Mouse (Mus musculus): ENCODE results near the gene Prss56. TPM values are rescaled to one million over a fixed set of nuclear protein-coding genes. Genes with fewer than 3 reads are reported as not detected.

Prss56 gene
- polyA plus RNA-seq, 1 experiment = 0.27 TPM

DNA sequence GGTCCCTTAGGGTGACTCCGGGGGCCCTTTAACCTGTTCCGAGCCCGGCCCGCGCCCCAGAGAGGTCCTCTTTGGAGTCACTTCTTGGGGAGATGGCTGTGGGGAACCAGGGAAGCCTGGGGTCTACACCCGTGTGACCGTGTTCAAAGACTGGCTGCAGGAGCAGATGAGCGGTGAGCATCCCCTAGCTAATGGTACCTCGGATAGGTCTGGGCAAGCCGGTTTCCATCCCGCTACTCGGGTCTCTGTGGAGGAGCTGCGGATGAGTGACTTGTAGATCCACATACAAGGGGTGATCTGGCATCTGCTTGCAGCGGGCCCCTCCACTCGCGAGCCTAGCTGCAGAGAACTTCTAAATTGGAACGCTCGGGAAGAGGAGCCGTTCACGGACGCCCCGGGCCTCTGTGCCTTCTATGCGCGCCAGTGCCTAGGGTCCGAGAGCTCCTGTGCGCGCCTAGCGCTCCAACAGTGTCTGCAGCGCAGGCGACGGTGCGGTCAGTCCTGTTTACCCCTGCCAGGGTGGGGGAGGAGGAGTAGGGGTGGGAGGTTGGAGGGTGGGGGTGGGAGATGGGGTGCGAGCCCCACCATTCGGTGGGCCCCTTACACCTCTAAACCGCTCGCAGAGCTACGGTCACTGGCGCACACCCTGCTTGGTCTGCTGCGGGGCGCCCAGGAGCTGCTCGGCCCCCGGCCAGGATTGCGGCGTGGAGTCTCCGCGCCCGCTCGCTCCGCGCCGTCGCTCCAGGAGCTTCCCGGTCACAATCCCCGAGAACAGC, 3.3 kb downstream of the Prss56 start:
- TF ChIP-seq EP300 (IDR thresholded peaks at IDR 0.05; ENCODE audit: insufficient read depth, low read depth, low read length) (no peak), POLR2A (IDR thresholded peaks at IDR 0.05; ENCODE audit: insufficient read depth, low read length) (no peak), CTCF (IDR thresholded peaks at IDR 0.05; ENCODE audit: low read depth, low read length) (no peak)

DNA sequence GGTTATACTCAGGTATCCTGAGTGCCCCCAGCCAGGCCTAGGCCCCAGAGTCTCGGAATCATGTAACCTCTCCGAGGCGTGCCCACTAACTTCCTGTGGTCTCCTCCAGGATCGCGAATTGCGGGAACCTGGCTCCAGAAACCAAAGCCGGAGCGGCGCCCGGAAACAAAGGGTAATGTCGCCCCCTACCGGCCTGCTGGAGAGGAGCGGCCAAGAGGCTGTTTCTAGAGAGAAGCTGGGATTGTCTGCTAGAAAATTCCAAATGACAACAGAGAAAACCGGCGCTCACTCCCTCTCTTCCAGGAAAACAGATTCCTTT, 3.9 kb downstream of the Prss56 start:
- Histone ChIP-seq H3K36me3 (ENCODE audit: control insufficient read depth, insufficient read depth, low read length, poor library complexity, severe bottlenecking) (no peaks in the 10 kb centered on the region), H3K9me3 (replicated peaks; ENCODE audit: control insufficient read depth, insufficient read depth, low read length, poor library complexity, severe bottlenecking) (no peaks in the 10 kb centered on the region), H3K9ac (ENCODE audit: low read depth, poor library complexity, severe bottlenecking) (peak overlapping the region; percentile 77), H3K4me1 (ENCODE audit: control insufficient read depth, insufficient read depth, low read length) (peaks cover 4% of the 10 kb centered on the region), H3K27me3 (ENCODE audit: control insufficient read depth, insufficient read depth, low read length, poor library complexity, severe bottlenecking) (no peaks in the 10 kb centered on the region), H3K4me3 (ENCODE audit: low read depth, low read length) (peak overlapping the region; percentile 89), H3K27ac (ENCODE audit: insufficient read depth, low read length) (no peak overlapping the region)
- TF ChIP-seq CTCF (IDR thresholded peaks at IDR 0.05; ENCODE audit: low read depth, low read length) = peak; percentile 74
- no peak for TF ChIP-seq POLR2A (IDR thresholded peaks at IDR 0.05; ENCODE audit: insufficient read depth, low read length)
- no peak for TF ChIP-seq EP300 (IDR thresholded peaks at IDR 0.05; ENCODE audit: insufficient read depth, low read depth, low read length)

More for the DNA sequence above, 3.3 kb downstream of the Prss56 start:
- Histone ChIP-seq H3K4me3 (ENCODE audit: low read depth, low read length) (peak overlapping the region; percentile 89), H3K27ac (ENCODE audit: insufficient read depth, low read length) (no peak overlapping the region), H3K27me3 (ENCODE audit: control insufficient read depth, insufficient read depth, low read length, poor library complexity, severe bottlenecking) (no peaks in the 10 kb centered on the region), H3K9me3 (replicated peaks; ENCODE audit: control insufficient read depth, insufficient read depth, low read length, poor library complexity, severe bottlenecking) (no peaks in the 10 kb centered on the region), H3K9ac (ENCODE audit: low read depth, poor library complexity, severe bottlenecking) (peak overlapping the region; percentile 77), H3K4me1 (ENCODE audit: control insufficient read depth, insufficient read depth, low read length) (peaks cover 4% of the 10 kb centered on the region), H3K36me3 (ENCODE audit: control insufficient read depth, insufficient read depth, low read length, poor library complexity, severe bottlenecking) (no peaks in the 10 kb centered on the region)

DNA sequence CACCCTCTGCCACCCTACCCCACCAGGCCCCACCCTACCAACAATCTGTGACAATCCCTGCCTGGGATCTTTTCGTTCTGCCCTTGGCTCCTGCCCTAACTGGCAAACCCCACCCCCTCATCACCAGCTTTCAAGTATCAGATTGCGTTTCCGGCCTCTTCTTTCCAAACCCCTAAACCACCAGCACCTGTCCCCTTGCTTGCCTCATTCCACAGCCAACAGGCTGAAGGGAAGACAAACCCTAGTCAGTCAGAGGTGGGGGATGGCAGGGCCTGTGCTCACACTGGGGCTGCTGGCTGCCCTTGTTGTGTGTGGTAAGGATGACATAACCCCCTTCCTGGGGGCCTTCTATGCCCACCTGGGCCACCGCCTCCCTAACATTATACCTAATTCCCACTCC, 7.3 kb downstream of the Prss56 start, which contains the start of gene Chrnd:
Chrnd (plus strand) TSS at position 179 of the 400 bp plus-strand sequence.
- H3K4me1 ChIP-seq (ENCODE audit: control insufficient read depth, insufficient read depth, low read length) = peaks cover 1% of the 10 kb centered on the region
- H3K27ac ChIP-seq (ENCODE audit: insufficient read depth, low read length) = no peak within 1 kb of the TSS
- TF ChIP-seq EP300 (IDR thresholded peaks at IDR 0.05; ENCODE audit: insufficient read depth, low read depth, low read length) (no peak), POLR2A (IDR thresholded peaks at IDR 0.05; ENCODE audit: insufficient read depth, low read length) (no peak), CTCF (IDR thresholded peaks at IDR 0.05; ENCODE audit: low read depth, low read length) (no peak)
- no peaks in the 10 kb centered on the region for H3K36me3 ChIP-seq (ENCODE audit: control insufficient read depth, insufficient read depth, low read length, poor library complexity, severe bottlenecking)
- H3K9me3 ChIP-seq (replicated peaks; ENCODE audit: control insufficient read depth, insufficient read depth, low read length, poor library complexity, severe bottlenecking) = no peaks in the 10 kb centered on the region
- H3K4me3 ChIP-seq (ENCODE audit: low read depth, low read length) = peak within 1 kb of the TSS; percentile 12; the same call in 1 of the 2 replicates
- no peaks in the 10 kb centered on the region for H3K27me3 ChIP-seq (ENCODE audit: control insufficient read depth, insufficient read depth, low read length, poor library complexity, severe bottlenecking)
- H3K9ac ChIP-seq (ENCODE audit: low read depth, poor library complexity, severe bottlenecking) = no peak within 1 kb of the TSS

DNA sequence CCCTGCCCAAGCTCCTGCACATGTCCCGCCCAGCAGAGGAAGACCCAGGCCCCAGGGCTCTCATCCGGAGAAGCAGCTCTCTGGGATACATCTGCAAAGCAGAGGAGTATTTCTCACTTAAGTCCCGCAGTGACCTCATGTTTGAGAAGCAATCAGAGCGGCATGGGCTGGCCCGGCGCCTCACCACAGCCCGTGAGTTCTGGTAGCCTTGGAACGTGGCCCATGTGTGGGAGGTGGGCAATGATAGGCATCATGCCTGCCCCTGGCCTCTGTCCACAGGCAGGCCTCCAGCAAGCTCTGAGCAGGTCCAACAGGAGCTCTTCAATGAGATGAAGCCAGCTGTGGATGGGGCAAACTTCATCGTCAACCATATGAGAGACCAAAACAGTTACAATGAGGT, 14.2 kb downstream of the Prss56 start:
- no peak for TF ChIP-seq EP300 (IDR thresholded peaks at IDR 0.05; ENCODE audit: insufficient read depth, low read depth, low read length)
- TF ChIP-seq POLR2A (IDR thresholded peaks at IDR 0.05; ENCODE audit: insufficient read depth, low read length) = no peak
- no peak for TF ChIP-seq CTCF (IDR thresholded peaks at IDR 0.05; ENCODE audit: low read depth, low read length)
- H3K4me3 ChIP-seq (ENCODE audit: low read depth, low read length) = no peak overlapping the region

DNA sequence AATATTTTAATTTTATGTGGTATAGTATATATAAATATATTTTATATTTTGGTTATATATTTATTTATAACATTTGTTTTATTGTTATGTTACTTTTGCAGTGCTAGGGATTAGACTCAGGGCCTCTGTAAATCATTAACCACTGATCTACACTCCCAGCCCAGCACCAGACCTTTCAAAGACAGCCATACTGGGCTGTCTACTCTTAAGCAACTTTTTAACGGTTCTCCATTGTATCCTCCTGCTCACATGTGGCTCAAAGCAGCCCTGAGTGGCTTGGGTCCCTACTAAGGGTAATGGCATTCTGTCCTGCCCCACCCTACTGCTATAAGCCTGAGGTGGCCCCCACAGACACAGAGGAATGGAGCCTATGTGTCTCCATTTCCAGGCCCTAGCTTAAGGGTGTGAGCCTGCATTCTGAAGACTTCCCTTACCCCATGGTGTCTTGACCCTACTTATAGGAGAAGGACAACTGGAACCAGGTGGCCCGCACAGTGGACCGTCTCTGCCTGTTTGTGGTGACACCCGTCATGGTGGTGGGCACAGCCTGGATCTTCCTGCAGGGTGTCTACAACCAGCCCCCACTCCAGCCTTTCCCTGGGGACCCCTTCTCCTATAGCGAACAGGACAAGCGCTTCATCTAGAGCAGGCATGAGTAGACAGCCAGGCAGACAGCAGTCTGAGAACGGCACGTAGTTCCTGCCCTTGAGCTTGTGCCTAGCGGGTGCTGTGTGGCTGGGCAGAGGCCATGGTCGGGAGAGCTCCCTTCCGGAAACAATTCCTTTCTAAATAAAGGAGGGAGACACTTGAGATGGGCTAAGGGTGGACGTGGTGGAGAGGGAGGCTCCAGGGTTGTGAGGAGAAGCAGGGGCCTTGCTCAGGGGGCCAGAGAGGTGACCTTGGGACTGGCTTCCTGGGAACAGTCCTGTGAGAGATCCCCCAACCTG, 15.3 kb downstream of the Prss56 start:
- H3K9me3 ChIP-seq (replicated peaks; ENCODE audit: control insufficient read depth, insufficient read depth, low read length, poor library complexity, severe bottlenecking) = no peaks in the 10 kb centered on the region
- H3K9ac ChIP-seq (ENCODE audit: low read depth, poor library complexity, severe bottlenecking) = no peak overlapping the region
- H3K27me3 ChIP-seq (ENCODE audit: control insufficient read depth, insufficient read depth, low read length, poor library complexity, severe bottlenecking) = no peaks in the 10 kb centered on the region
- no peak overlapping the region for H3K27ac ChIP-seq (ENCODE audit: insufficient read depth, low read length)
- no peak overlapping the region for H3K4me3 ChIP-seq (ENCODE audit: low read depth, low read length)
- no peak for TF ChIP-seq EP300 (IDR thresholded peaks at IDR 0.05; ENCODE audit: insufficient read depth, low read depth, low read length)
- TF ChIP-seq POLR2A (IDR thresholded peaks at IDR 0.05; ENCODE audit: insufficient read depth, low read length) = no peak
- no peak for TF ChIP-seq CTCF (IDR thresholded peaks at IDR 0.05; ENCODE audit: low read depth, low read length)
- H3K4me1 ChIP-seq (ENCODE audit: control insufficient read depth, insufficient read depth, low read length) = no peaks in the 10 kb centered on the region
- no peaks in the 10 kb centered on the region for H3K36me3 ChIP-seq (ENCODE audit: control insufficient read depth, insufficient read depth, low read length, poor library complexity, severe bottlenecking)

More for the DNA sequence above, 14.2 kb downstream of the Prss56 start:
- Histone ChIP-seq H3K36me3 (ENCODE audit: control insufficient read depth, insufficient read depth, low read length, poor library complexity, severe bottlenecking) (no peaks in the 10 kb centered on the region), H3K27ac (ENCODE audit: insufficient read depth, low read length) (no peak overlapping the region), H3K9me3 (replicated peaks; ENCODE audit: control insufficient read depth, insufficient read depth, low read length, poor library complexity, severe bottlenecking) (no peaks in the 10 kb centered on the region), H3K27me3 (ENCODE audit: control insufficient read depth, insufficient read depth, low read length, poor library complexity, severe bottlenecking) (no peaks in the 10 kb centered on the region), H3K4me1 (ENCODE audit: control insufficient read depth, insufficient read depth, low read length) (no peaks in the 10 kb centered on the region), H3K9ac (ENCODE audit: low read depth, poor library complexity, severe bottlenecking) (no peak overlapping the region)
